Mouse (Mus musculus) Patski (cell line): Measurements from ENCODE around the gene Abcc8. TPM values are rescaled to one million over a fixed set of nuclear protein-coding genes. Genes with fewer than 3 reads are reported as not detected.

Experiments used
- ATAC-seq: fragments of 100-300 bp; one replicate; pipeline ENCODE4 v1.8.0; 2021
- CTCF ChIA-PET: fragments of 350-600 bp; sonication (Branson Sonifier 250); formaldehyde crosslinking; loops from one replicate; lab custom pipeline; 2022; ENCODE audit warnings: inconsistent platforms; lab: Charles Lee
- POLR2A ChIA-PET: fragments of 350-600 bp; sonication (Branson Sonifier 250); formaldehyde crosslinking; loops from one replicate; lab custom pipeline; 2022; ENCODE audit warnings: antibody characterized with exemption, inconsistent platforms; lab: Charles Lee
- DNase-seq: peaks from one replicate; pipeline ENCODE4 v3.0.0-alpha.2; 2011; ENCODE audit warnings: low read depth, low spot score
- H3K27me3 ChIP-seq: fragments of 371-371 bp; one replicate; pipeline ENCODE4 v1.5.1; 2021
- CTCF ChIP-seq: fragments of 100-300 bp; IDR thresholded peaks from one replicate; pipeline ENCODE4 v1.5.1; 2021
- in situ Hi-C: fragments of 300-500 bp; cut with MboI; formaldehyde crosslinking; loops from 3 replicates; pipeline ENCODE4 v1.11.1; 2018; ENCODE audit warnings: low pct_unique_long_range_greater_than_20kb, mixed read lengths
- polyA plus RNA-seq: library from polyadenylated mRNA; unstranded; gene quantifications from one replicate; pipeline ENCODE4 v1.2.3, GENCODE M21; 2021

The Abcc8 gene
- polyA plus RNA-seq, 1 experiment from 2014 or later, result not detected

GRCm38 (mm10) chr7:46058882-46059281 is 121.0 kb downstream of the Abcc8 start:
- H3K27me3 ChIP-seq, result no peaks in the 10 kb centered on the region
- no peak for DNase-seq
- POLR2A ChIA-PET, result no interaction called here
- CTCF ChIA-PET, result no interaction called here
- ATAC-seq, result no peak
- in situ Hi-C loops, result no loop called here
- TF ChIP-seq CTCF, result no peak

Other genes starting within 250 kb of the Abcc8 start
- 0.05 TPM for gene Abcc6, start 149.7 kb downstream of the Abcc8 start, polyA plus RNA-seq
- 100 TPM for gene Nomo1, start 146.3 kb downstream of the Abcc8 start, polyA plus RNA-seq
- 0.06 TPM for gene Kcnj11, start 79.3 kb downstream of the Abcc8 start, polyA plus RNA-seq
- gene Ush1c, start 58.5 kb upstream of the Abcc8 start, polyA plus RNA-seq, result not detected
- not detected for gene Otog, start 61.0 kb upstream of the Abcc8 start, polyA plus RNA-seq
- gene Myod1, start 196.4 kb upstream of the Abcc8 start, polyA plus RNA-seq, result not detected
- gene Kcnc1, start 216.5 kb upstream of the Abcc8 start, polyA plus RNA-seq, result 0.01 TPM